Mouse (Mus musculus) lung, adult 18-20 months (tissue): Measurements from ENCODE around the gene Gm21985.
A peak's percentile ranks its signal among the peaks of the same experiment; 100 is the strongest.

ENCODE experiments used
- DNase-seq, 2 experiments: peaks; one replicate each; pipeline ENCODE4 v3.0.0; 2022; ENCODE audit warnings: mixed read lengths in 2 of 2

Gene Gm21985

DNA sequence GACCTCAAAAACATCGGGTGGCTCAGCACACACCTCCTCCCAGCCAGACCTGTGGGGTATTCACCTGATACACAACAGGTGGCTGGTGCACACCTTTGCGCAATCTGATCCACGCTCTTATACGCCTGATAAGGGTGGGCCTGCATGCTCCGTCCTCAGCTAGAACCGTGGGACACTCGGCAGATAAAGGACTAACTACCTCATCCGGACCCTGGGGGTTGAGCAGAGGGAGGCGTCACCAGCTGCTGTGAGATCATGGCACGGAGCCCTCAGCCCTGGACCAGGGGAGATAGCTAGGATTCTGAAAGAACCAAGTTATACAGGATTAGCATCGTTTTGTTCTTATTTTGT is at the start of gene Gm21985:
TSS of gene Gm21985 (plus strand) at position 73 of the 351 bp plus-strand sequence.
- peak; percentile 64 to 70 for DNase-seq

DNA sequence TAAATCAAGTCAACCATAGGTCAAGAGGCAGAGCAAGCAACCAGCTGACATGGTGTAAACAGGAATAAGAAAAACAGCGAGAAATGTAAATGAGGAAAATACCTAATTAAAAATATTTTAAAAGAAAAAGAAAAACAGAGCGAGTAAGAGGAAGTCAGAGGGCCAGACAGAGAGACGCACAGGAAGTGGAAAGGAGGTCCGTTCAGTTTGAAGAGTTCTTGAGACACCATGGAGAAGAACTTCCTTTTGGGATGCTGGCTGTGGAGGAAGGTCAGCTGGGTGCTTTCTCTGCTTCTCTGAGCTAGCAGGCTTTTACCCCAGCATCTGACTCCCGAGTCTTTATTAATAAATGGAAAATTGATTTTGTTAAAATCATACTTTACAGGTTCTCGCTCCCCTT is 48.5 kb upstream of the Gm21985 start:
- DNase-seq, result no peak

GRCm38 (mm10) chr2:112220880-112221279 is 45.2 kb upstream of the Gm21985 start:
- no peak for DNase-seq

DNA sequence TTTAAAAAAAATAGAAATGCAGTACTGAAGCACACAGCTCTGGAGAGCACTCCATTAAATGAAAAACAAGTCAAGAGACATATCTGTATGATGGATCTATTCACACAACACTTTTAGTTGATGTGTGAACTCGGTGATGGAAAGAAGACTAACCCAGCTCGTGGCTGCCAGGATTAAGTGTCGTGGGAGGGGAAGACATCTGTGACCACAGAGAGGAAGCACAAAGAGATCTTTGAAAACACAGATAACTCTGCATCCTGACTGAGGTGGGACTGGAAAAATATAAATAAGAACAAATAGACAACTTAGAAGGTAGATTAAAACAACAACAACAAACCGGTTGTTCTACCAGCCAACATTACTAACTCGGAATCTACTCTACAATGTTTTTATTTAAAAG is 43.5 kb upstream of the Gm21985 start:
- no peak for DNase-seq

GRCm38 (mm10) chr2:112224356-112224755 is 41.8 kb upstream of the Gm21985 start:
- DNase-seq, result no peak

DNA sequence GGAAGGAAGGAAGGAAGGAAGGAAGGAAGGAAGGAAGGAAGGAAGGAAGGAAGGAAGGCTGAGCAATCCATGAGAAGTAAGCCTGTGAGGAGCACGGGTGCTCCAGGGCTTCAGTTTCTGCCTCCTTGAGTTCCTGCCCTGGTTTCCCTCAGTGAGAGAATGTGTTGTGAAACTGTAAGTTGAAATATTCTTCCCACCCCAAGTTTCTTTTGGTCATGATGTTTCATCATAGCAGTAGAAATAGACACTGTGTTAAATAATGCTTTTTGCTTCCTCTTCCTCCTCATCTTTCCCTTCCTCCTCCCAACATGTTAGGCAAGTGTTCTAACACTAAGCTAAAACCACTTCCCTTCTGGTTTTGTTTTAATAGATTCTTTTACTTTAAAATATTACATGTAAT is 33.5 kb upstream of the Gm21985 start:
- DNase-seq, result no peak

DNA sequence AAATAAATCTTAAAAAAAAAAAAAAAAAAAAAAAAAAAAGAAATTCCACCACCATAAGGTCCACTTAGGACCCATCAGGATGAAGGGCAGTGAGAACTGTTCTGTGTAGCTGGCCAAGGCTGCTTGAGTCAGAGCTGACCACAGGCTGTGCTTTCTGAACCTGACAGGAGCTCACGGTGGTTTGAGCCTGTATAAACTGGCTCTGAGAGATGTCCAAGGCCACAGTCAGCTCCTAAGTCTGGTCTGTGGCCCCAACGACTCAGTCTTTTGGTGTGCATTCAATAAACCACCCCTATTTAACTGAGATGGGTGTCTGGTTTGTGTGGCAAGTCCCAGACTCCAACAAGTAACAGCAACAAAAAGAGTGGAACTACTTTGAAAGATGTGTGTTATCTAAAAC is 29.5 kb upstream of the Gm21985 start:
- DNase-seq, result no peak

GRCm38 (mm10) chr2:112238006-112238405 is 28.1 kb upstream of the Gm21985 start:
- no peak for DNase-seq

DNA sequence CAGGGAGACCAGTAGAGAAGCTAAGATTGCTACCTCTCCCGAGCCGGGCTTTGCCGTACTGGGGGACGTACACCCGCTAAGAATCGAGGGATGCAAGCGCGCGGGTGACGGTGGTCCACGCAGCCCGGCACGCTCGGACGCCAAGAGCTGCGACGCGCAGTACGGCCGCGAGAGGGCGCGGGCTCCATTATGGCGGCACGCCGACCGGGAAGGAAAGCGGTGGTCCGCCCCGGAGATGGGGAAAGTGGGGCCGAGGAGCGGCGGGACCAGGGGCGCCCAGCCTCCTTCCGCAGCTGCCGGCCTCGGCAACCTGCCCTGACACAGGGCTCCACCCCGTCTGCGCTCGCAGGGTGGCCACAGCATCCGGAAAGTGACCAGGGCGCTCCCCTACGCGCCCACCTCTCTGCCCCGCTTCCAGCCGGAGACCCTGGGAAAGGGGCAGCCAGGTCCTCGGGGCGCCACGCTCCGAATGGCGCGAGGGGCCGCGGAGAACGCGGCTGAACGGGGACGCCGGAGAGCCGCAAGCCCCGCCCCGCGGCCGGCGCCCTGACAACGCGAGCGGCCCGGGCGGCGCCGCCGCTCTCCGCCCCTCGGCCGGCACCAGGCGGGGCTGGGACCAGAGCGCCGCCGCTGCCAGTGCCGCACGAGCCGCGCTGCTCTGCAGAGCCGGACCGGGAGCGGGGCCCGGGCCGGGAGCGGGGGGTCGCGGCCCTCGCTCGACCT is 26.7 kb upstream of the Gm21985 start, which contains the start of gene Lpcat4:
TSS of gene Lpcat4 (plus strand) at position 257 of the 723 bp plus-strand sequence.
- DNase-seq, result peak; percentile 86 to 89

DNA sequence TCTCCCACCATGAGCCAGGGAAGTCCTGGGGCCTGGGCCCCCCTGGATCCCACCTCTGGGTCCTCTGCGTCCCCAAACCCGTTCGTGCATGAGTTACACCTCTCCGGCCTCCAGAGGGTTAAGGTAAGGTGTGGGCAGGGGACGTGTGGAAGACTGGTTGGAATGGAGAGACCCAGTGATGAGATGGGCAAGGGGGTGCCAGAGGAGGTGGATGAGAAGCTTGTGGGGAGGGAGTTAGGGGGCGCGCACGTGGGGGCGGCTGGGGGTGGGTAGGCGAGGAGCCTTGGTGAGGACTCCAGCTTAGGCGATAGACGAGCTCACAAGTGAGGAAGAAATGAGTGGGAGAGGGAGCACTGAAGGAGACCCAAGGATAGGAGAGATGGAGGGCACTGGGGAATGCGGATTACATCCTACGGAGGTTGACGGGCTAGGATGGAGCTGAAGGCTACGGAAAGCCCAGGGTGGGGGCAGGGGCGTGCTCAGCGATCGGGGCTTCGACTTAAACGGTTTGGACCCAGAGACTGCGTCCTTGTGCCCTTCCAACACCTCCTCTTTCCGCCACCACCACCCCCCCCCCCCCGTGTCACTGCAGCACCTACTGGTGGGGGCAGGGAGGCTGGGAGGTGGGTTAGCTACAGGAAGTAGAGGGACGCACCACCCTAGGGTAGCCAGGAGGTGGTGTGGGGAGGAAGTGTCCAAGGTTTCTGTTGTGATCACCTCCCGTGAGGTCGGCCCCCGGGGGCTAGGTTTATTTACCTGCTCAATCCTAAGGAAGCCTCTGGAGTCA is 26.0 kb upstream of the Gm21985 start:
- DNase-seq, result peak in 1 of 2 experiments; percentile 37

GRCm38 (mm10) chr2:112241787-112242186 is 24.3 kb upstream of the Gm21985 start:
- DNase-seq, result no peak

- peak in 1 of 2 experiments; percentile 52 for DNase-seq
These were observed 20.8 kb upstream of the Gm21985 start for GRCm38 (mm10) chr2:112245307-112245706.

DNA sequence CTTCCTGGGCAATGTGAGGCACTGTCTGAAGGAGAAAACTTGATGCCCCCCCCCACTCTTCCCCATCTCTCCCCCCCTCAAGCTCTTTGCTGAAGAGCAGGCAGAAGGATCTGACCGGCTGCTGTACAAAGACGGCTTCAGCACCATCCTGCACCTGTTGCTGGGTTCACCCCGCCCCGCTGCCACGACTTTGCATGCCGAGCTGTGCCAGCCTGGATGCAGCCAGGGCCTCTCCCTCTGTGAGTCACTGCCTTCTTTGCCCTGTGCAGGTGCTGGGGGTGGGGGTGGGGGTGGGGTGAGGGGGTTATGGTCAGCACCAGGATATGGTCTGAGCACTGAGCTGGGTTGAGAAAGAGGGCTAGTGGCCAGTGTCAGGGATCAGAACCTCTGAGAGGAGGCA is 19.9 kb upstream of the Gm21985 start:
- no peak for DNase-seq

- DNase-seq, result no peak
These were observed 18.8 kb upstream of the Gm21985 start for GRCm38 (mm10) chr2:112247323-112247722.

DNA sequence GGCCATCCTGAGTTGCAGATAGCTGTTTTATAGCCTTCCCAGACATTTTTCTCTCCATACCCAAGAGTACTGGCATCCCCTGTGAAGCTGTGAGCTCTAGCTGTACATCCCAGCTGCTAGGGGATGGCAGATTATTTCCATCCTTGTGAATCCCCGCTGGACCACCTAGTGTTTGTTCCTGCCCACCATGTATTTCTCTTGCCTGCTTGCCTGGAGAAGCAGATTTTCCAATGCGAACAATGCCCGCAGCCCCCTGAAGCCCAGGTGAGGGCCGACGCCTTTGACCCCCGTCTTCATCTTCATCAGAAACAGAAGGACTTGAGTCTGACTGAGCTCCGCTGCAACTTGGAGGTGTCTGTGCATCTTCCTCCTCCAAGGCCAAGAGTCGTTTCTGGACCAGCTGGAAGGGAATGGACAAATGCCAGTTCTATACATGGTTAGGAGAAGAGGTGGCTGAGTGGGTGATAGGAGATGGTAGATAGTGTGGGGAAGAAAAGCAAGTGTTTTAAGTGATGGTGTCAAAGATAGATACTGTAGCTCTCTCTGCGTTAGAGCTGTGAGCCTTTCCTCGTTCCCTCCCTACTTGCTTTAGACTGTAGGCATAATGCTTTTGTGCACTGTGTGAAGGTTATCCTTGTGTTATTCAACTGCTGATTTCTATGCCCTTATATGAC is 16.2 kb upstream of the Gm21985 start:
- no peak for DNase-seq

DNA sequence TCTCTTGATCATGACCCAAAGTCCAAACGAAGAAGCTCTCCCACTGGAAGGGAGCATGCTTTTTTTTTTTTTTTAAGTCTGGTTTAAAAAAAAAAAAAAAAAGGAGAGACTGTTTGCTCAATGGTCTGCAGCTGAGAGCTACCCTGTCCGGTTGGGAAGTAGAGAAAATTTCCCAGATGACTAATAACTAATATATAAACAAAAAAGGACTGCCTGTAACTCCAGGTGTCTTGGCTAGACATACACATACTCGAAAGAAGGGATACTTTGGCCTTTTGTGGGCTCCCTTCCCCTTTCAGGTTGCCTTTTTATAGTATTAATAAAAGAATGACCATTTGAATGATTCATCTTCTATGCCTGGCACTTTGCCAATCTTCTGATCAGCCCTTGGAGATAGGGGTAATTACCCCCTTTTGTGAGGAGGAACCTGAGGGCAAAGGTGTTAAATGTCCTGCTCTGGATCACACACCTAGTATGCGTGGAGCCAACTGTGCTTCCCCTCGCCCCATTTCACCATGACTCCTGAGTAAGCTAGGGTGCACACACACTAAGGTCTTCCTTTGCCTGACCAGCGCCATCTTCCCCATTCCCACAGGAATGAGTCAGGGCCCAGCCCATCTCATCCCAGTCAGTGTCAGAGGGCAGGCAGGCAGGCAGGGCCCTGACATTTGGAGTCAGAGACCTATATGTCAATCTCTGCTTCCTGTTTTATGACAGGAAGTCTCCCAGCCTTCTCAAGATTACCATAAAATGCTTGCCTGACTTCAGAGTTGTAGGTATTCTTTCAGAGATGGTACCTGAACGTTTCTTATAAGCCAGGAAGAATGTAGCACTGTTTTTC is 11.2 kb upstream of the Gm21985 start:
- DNase-seq, result no peak

GRCm38 (mm10) chr2:112259241-112259962 is 6.7 kb upstream of the Gm21985 start, which contains the start of gene Nutm1:
TSS of gene Nutm1 (minus strand) at chr2:112259291.
- no peak for DNase-seq

DNA sequence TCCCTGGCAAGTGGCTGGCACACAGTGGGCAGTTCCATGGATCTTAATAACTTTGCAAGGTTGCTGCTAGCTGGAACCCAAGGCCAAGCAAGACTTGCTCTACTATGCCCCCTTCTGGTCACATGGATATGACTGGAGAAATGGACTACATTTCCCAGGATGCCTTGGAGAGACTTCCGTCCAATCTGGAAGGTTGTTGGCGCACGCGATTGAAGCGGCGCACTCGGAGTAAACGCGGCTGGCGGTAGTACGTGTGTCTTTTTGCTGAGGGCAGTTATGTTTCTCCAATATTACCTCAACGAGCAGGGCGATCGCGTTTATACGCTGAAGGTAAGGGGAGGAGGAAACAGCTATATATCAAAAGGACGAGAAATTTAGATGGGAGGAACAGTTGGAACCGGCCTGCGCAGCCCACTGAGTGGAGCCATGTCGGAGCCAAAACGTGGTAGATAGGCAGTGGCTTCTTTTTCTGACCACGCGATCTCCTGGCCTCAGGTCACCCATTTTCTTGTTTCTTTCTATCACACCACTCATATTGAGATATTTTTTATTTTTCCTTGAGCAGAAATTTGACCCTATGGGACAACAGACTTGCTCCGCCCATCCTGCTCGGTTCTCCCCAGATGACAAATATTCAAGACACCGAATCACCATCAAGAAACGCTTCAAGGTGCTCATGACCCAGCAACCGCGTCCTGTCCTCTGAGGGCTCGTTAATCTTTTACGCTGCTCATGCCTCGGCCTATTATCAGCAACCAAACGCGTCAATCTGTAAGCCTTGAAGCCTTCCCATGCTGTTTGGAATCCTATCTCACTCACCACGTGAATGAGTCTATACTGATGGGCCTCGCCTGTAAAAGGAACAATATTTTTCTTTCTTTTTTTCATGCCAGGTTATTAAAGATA is 4.1 kb upstream of the Gm21985 start, which contains the start of gene Nop10:
TSS of gene Nop10 (plus strand) at position 179 of the 906 bp plus-strand sequence.
- DNase-seq, result peak; percentile 82 to 86

DNA sequence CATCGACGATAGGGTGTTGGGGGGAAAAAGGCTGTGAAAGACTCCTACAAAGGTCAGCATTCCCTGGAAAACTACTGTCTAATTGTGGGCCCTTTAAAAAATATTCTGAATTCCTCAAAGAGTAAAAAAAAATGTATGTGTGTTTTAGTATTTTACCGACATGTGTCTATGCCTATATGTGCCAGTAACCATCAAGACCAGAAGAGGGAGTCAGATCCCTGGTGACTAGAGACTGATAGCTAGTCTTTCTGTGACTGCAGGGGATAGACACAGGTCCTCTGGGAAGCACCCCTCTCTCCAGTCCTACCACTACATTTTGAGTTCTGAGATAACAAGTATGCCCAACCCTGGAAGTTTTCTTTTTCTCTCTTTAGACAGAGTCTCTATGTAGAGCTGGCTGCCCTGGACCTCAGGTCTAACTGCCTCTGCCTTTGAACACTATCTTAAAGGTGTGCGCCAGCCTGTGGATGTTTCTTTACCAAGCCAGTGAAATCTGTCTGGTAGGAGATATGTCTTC is 3.3 kb upstream of the Gm21985 start:
- DNase-seq, result no peak

- DNase-seq, result no peak
These were observed 1.8 kb upstream of the Gm21985 start for GRCm38 (mm10) chr2:112264364-112264763.
